Mouse (Mus musculus): ENCODE data around the gene AC140267.1. TPM values are rescaled to one million over a fixed set of nuclear protein-coding genes. Genes with fewer than 3 reads are reported as not detected.

AC140267.1 gene
- polyA plus RNA-seq, 1 experiment from 2014 or later, result 2.1 TPM

- no peaks in the 10 kb centered on the region for H3K27me3 ChIP-seq (ENCODE audit: control insufficient read depth, insufficient read depth, low read length)
- H3K9ac ChIP-seq (replicated peaks; ENCODE audit: low read length), result no peak overlapping the region
- ATAC-seq (ENCODE audit: low FRiP score, low TSS enrichment), result no peak
- no peak overlapping the region for H3K4me3 ChIP-seq (replicated peaks; ENCODE audit: low read depth, low read length)
- no peaks in the 10 kb centered on the region for H3K9me3 ChIP-seq (ENCODE audit: control insufficient read depth, low read length)
- no peaks in the 10 kb centered on the region for H3K4me1 ChIP-seq (ENCODE audit: control insufficient read depth, insufficient read depth, low read length)
- no peak overlapping the region for H3K27ac ChIP-seq (replicated peaks; ENCODE audit: low read depth, low read length)
- 93% methylated on average over 12 of the region's 12 CpGs for WGBS
- DNase-seq, result no peak
- peaks cover 81% of the 10 kb centered on the region for H3K36me3 ChIP-seq (ENCODE audit: control insufficient read depth, insufficient read depth, low read length)
- no peak overlapping the region for H3K4me2 ChIP-seq (ENCODE audit: low read length)
These were observed 12.5 kb downstream of the AC140267.1 start for GRCm38 (mm10) chr15:80248135-80248534.

GRCm38 (mm10) chr15:80248596-80248995, 13.0 kb downstream of the AC140267.1 start:
- Histone ChIP-seq H3K4me2 (ENCODE audit: low read length) (no peak overlapping the region), H3K27me3 (ENCODE audit: control insufficient read depth, insufficient read depth, low read length) (no peaks in the 10 kb centered on the region), H3K9ac (replicated peaks; ENCODE audit: low read length) (no peak overlapping the region), H3K27ac (replicated peaks; ENCODE audit: low read depth, low read length) (no peak overlapping the region), H3K36me3 (ENCODE audit: control insufficient read depth, insufficient read depth, low read length) (peaks cover 77% of the 10 kb centered on the region), H3K4me3 (replicated peaks; ENCODE audit: low read depth, low read length) (no peak overlapping the region), H3K4me1 (ENCODE audit: control insufficient read depth, insufficient read depth, low read length) (0 out of 2 replicates have a peak, but pooled peaks cover under 1% of the 10 kb centered on the region), H3K9me3 (ENCODE audit: control insufficient read depth, low read length) (no peaks in the 10 kb centered on the region)
- WGBS, result 97% methylated on average over 1 of the region's 1 CpGs
- DNase-seq (no peak), ATAC-seq (ENCODE audit: low FRiP score, low TSS enrichment) (no peak)

GRCm38 (mm10) chr15:80249672-80250071, 14.0 kb downstream of the AC140267.1 start:
- Histone ChIP-seq H3K4me1 (ENCODE audit: control insufficient read depth, insufficient read depth, low read length) (peaks cover 9% of the 10 kb centered on the region; the same call in 1 of the 2 replicates), H3K9ac (replicated peaks; ENCODE audit: low read length) (no peak overlapping the region), H3K27ac (replicated peaks; ENCODE audit: low read depth, low read length) (no peak overlapping the region), H3K36me3 (ENCODE audit: control insufficient read depth, insufficient read depth, low read length) (peaks cover 71% of the 10 kb centered on the region), H3K4me3 (replicated peaks; ENCODE audit: low read depth, low read length) (no peak overlapping the region), H3K27me3 (ENCODE audit: control insufficient read depth, insufficient read depth, low read length) (no peaks in the 10 kb centered on the region), H3K9me3 (ENCODE audit: control insufficient read depth, low read length) (no peaks in the 10 kb centered on the region), H3K4me2 (ENCODE audit: low read length) (no peak overlapping the region)
- ATAC-seq (ENCODE audit: low FRiP score, low TSS enrichment) (no peak), DNase-seq (no peak)
- WGBS, result 95% methylated on average over 10 of the region's 10 CpGs

- 94% methylated on average over 6 of the region's 6 CpGs for WGBS
- Histone ChIP-seq H3K4me3 (replicated peaks; ENCODE audit: low read depth, low read length) (no peak overlapping the region), H3K4me1 (ENCODE audit: control insufficient read depth, insufficient read depth, low read length) (peaks cover 9% of the 10 kb centered on the region; the same call in 1 of the 2 replicates), H3K27me3 (ENCODE audit: control insufficient read depth, insufficient read depth, low read length) (no peaks in the 10 kb centered on the region), H3K9ac (replicated peaks; ENCODE audit: low read length) (no peak overlapping the region), H3K4me2 (ENCODE audit: low read length) (no peak overlapping the region), H3K27ac (replicated peaks; ENCODE audit: low read depth, low read length) (no peak overlapping the region), H3K36me3 (ENCODE audit: control insufficient read depth, insufficient read depth, low read length) (peaks cover 65% of the 10 kb centered on the region), H3K9me3 (ENCODE audit: control insufficient read depth, low read length) (no peaks in the 10 kb centered on the region)
- DNase-seq (no peak), ATAC-seq (ENCODE audit: low FRiP score, low TSS enrichment) (no peak)
These were observed 15.0 kb downstream of the AC140267.1 start for GRCm38 (mm10) chr15:80250586-80250985.

GRCm38 (mm10) chr15:80253530-80253929, 17.9 kb downstream of the AC140267.1 start:
- Histone ChIP-seq H3K4me3 (replicated peaks; ENCODE audit: low read depth, low read length) (no peak overlapping the region), H3K9ac (replicated peaks; ENCODE audit: low read length) (no peak overlapping the region), H3K27ac (replicated peaks; ENCODE audit: low read depth, low read length) (peak overlapping the region; percentile 100; the same call in 1 of the 2 replicates), H3K9me3 (ENCODE audit: control insufficient read depth, low read length) (no peaks in the 10 kb centered on the region), H3K4me2 (ENCODE audit: low read length) (no peak overlapping the region), H3K4me1 (ENCODE audit: control insufficient read depth, insufficient read depth, low read length) (peaks cover 21% of the 10 kb centered on the region), H3K36me3 (ENCODE audit: control insufficient read depth, insufficient read depth, low read length) (peaks cover 60% of the 10 kb centered on the region), H3K27me3 (ENCODE audit: control insufficient read depth, insufficient read depth, low read length) (no peaks in the 10 kb centered on the region)
- 49% methylated on average over 2 of the region's 2 CpGs for WGBS
- DNase-seq (no peak), ATAC-seq (ENCODE audit: low FRiP score, low TSS enrichment) (no peak)

GRCm38 (mm10) chr15:80254207-80254606, 18.6 kb downstream of the AC140267.1 start:
- Histone ChIP-seq H3K4me3 (replicated peaks; ENCODE audit: low read depth, low read length) (peak overlapping the region; percentile 100), H3K9me3 (ENCODE audit: control insufficient read depth, low read length) (no peaks in the 10 kb centered on the region), H3K4me1 (ENCODE audit: control insufficient read depth, insufficient read depth, low read length) (peaks cover 21% of the 10 kb centered on the region), H3K9ac (replicated peaks; ENCODE audit: low read length) (peak overlapping the region; percentile 73), H3K27ac (replicated peaks; ENCODE audit: low read depth, low read length) (peak overlapping the region; percentile 100), H3K36me3 (ENCODE audit: control insufficient read depth, insufficient read depth, low read length) (peaks cover 60% of the 10 kb centered on the region), H3K4me2 (ENCODE audit: low read length) (peak overlapping the region; percentile 98), H3K27me3 (ENCODE audit: control insufficient read depth, insufficient read depth, low read length) (no peaks in the 10 kb centered on the region)
- DNase-seq, result no peak
- 61% methylated on average over 6 of the region's 6 CpGs for WGBS
- ATAC-seq (ENCODE audit: low FRiP score, low TSS enrichment), result no peak

- Histone ChIP-seq H3K36me3 (ENCODE audit: control insufficient read depth, insufficient read depth, low read length) (peaks cover 60% of the 10 kb centered on the region), H3K9ac (replicated peaks; ENCODE audit: low read length) (peak within 1 kb of the TSS; percentile 100), H3K27ac (replicated peaks; ENCODE audit: low read depth, low read length) (peak within 1 kb of the TSS; percentile 100), H3K27me3 (ENCODE audit: control insufficient read depth, insufficient read depth, low read length) (no peaks in the 10 kb centered on the region), H3K9me3 (ENCODE audit: control insufficient read depth, low read length) (no peaks in the 10 kb centered on the region), H3K4me3 (replicated peaks; ENCODE audit: low read depth, low read length) (peak within 1 kb of the TSS; percentile 100), H3K4me1 (ENCODE audit: control insufficient read depth, insufficient read depth, low read length) (peaks cover 21% of the 10 kb centered on the region), H3K4me2 (ENCODE audit: low read length) (peak within 1 kb of the TSS; percentile 98)
- WGBS, result under 1% methylated on average over 62 of the region's 62 CpGs
- ATAC-seq (ENCODE audit: low FRiP score, low TSS enrichment), result peak; percentile 97
- peak; percentile 100 for DNase-seq
These were observed 19.4 kb downstream of the AC140267.1 start, which contains the start of gene Atf4 for GRCm38 (mm10) chr15:80254847-80255645. TSS of gene Atf4 (plus strand) at chr15:80255184.

- peak; percentile 11 for ATAC-seq (ENCODE audit: low FRiP score, low TSS enrichment)
- Histone ChIP-seq H3K4me1 (ENCODE audit: control insufficient read depth, insufficient read depth, low read length) (peaks cover 21% of the 10 kb centered on the region), H3K4me3 (replicated peaks; ENCODE audit: low read depth, low read length) (peak overlapping the region; percentile 100), H3K9ac (replicated peaks; ENCODE audit: low read length) (peak overlapping the region; percentile 100), H3K9me3 (ENCODE audit: control insufficient read depth, low read length) (no peaks in the 10 kb centered on the region), H3K4me2 (ENCODE audit: low read length) (peak overlapping the region; percentile 98), H3K27me3 (ENCODE audit: control insufficient read depth, insufficient read depth, low read length) (no peaks in the 10 kb centered on the region), H3K27ac (replicated peaks; ENCODE audit: low read depth, low read length) (peak overlapping the region; percentile 100), H3K36me3 (ENCODE audit: control insufficient read depth, insufficient read depth, low read length) (peaks cover 60% of the 10 kb centered on the region)
- WGBS, result under 1% methylated on average over 44 of the region's 51 CpGs
- peak; percentile 84 for DNase-seq
These were observed 20.0 kb downstream of the AC140267.1 start for GRCm38 (mm10) chr15:80255646-80256121.

Measured in midbrain, embryonic 14.5 days (tissue).